Mouse (Mus musculus) subcutaneous adipose tissue, adult 2 months (tissue): ENCODE data around the gene Gm5039. TPM values are rescaled to one million over a fixed set of nuclear protein-coding genes. Genes with fewer than 3 reads are reported as not detected.

Source experiments
- polyA plus RNA-seq: library from polyadenylated mRNA; depleted of rRNA; stranded (reverse); fragments of >200 nt; gene quantifications from 2 replicates; pipeline ENCODE4 v1.2.3, GENCODE M21; 2012; ENCODE audit warnings: low replicate concordance; rRNA removed

The Gm5039 gene
- not detected in 2 replicates for polyA plus RNA-seq

DNA sequence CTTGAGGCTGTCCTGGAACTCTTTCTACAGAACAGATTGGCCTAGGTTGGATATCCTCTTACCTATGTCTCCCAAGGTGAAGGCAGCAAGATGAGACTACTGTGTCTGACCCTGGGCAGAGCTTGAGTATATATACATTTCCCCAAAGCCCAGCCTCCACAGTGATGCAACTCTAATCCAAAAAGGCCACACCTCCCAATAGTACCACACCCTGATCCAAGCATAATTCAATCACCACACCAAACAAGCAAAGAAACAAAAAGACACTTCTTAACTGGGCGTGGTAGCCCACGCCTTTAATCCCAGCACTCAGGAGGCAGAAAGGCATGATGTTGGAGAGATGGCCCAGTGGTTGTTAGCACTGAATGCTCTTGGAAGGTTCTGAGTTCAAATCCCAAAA lies at the start of gene Gm5039:
Gm5039 (minus strand) TSS at position 101 of the 400 bp plus-strand sequence.

GRCm38 (mm10) chr12:88360441-88361119 lies 36.8 kb upstream of the Gm5039 start, which contains the start of gene Adck1:
Gene Adck1 (plus strand): TSS chr12:88360554.

GRCm38 (mm10) chr12:88274400-88274799 lies 49.4 kb downstream of the Gm5039 start, which contains the start of gene Gm5662:
Gene Gm5662 (minus strand): TSS chr12:88274500.

Other genes starting within 250 kb of the Gm5039 start
- gene Gm16368, start 240.3 kb downstream of the Gm5039 start, polyA plus RNA-seq: not detected in 2 replicates
- not detected in 2 replicates for gene Gm10436, start 141.9 kb downstream of the Gm5039 start, polyA plus RNA-seq
- not detected in 2 replicates for gene Gm8332, start 73.9 kb downstream of the Gm5039 start, polyA plus RNA-seq
- not detected in 2 replicates for gene Gm5662, start 49.5 kb downstream of the Gm5039 start, polyA plus RNA-seq
- 34.5 and 36.3 TPM in 2 replicates for gene Adck1, start 36.5 kb upstream of the Gm5039 start, polyA plus RNA-seq